Mouse (Mus musculus) hindbrain, embryonic 12.5 days (tissue): Measurements from ENCODE around the gene Ikbke. TPM values are rescaled to one million over a fixed set of nuclear protein-coding genes. Genes with fewer than 3 reads are reported as not detected.

ENCODE experiments used
- ATAC-seq: fragments of 200-750 bp; cut with Nextera tagmentation; 2 replicates; pipeline ENCODE4 v1.8.0; 2017; ENCODE audit warnings: moderate TSS enrichment; ENCODE audit not compliant: low FRiP score
- H3K27ac ChIP-seq: fragments of 300-500 bp; sonication (generic); 2 replicates; pipeline ENCODE4 v1.5.1; 2016; ENCODE audit warnings: mild to moderate bottlenecking
- H3K27me3 ChIP-seq: fragments of 300-500 bp; sonication (generic); 2 replicates; pipeline ENCODE4 v1.6.1; 2016; ENCODE audit warnings: mild to moderate bottlenecking
- H3K36me3 ChIP-seq: fragments of 300-500 bp; sonication (generic); 2 replicates; pipeline ENCODE4 v1.6.1; 2016; ENCODE audit warnings: mild to moderate bottlenecking
- H3K4me1 ChIP-seq: fragments of 300-500 bp; sonication (generic); 2 replicates; pipeline ENCODE4 v1.6.1; 2016
- H3K4me2 ChIP-seq: fragments of 300-500 bp; sonication (generic); replicated peaks from 2 replicates; pipeline ENCODE4 v1.6.1; 2016; ENCODE audit warnings: mild to moderate bottlenecking
- H3K4me3 ChIP-seq: fragments of 300-500 bp; sonication (generic); 2 replicates; pipeline ENCODE4 v1.5.1; 2016; ENCODE audit warnings: mild to moderate bottlenecking
- H3K9ac ChIP-seq: fragments of 300-500 bp; sonication (generic); 2 replicates; pipeline ENCODE4 v1.6.1; 2016; ENCODE audit warnings: mild to moderate bottlenecking, moderate library complexity
- H3K9me3 ChIP-seq: fragments of 300-500 bp; sonication (generic); replicated peaks from 2 replicates; pipeline ENCODE4 v1.6.1; 2016; ENCODE audit warnings: mild to moderate bottlenecking
- WGBS: fragments of 180-500 bp; shearing (Covaris S2); methylation state at CpG from one replicate; pipeline ENCODE4 v1.1.7; 2016; 5-methylcytosine and 5-hydroxymethylcytosine counted together
- polyA plus RNA-seq: library from polyadenylated mRNA; unstranded; fragments of >200 nt; fragmentation: Nextera tagmentation; extraction: Ambion mirVana; gene quantifications from 2 replicates; pipeline ENCODE4 v1.2.1, GENCODE M21; 2016

The Ikbke gene
- polyA plus RNA-seq, 1 experiment from 2014 or later = 2.6 TPM

DNA sequence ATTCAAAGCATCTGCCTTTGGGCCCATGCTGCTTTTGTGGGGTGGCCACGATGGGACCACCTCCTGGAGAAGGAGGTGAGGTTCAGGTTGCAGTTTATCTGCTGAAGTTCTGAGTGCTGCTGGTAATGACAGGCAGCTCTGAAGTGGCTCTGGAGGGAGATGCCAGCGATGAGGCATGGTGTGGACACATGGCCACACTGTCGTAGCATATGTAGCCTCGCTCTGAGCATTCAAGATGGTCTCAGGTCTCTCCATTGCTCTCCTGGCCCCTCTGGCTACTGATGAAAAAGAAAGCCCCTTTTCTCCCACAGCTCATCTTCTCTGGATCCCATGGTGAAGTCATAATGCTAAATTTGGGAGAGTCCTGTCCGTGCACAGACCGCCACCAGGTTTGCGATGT is 17.3 kb upstream of the Ikbke start:
- ATAC-seq = no peak
- no peaks in the 10 kb centered on the region for H3K4me1 ChIP-seq
- H3K9ac ChIP-seq = no peak overlapping the region
- WGBS = 94% methylated on average over 7 of the region's 7 CpGs
- no peaks in the 10 kb centered on the region for H3K27me3 ChIP-seq
- no peak overlapping the region for H3K27ac ChIP-seq
- H3K4me3 ChIP-seq = no peak overlapping the region
- H3K4me2 ChIP-seq = no peak overlapping the region
- no peaks in the 10 kb centered on the region for H3K9me3 ChIP-seq
- H3K36me3 ChIP-seq = peaks cover 47% of the 10 kb centered on the region

DNA sequence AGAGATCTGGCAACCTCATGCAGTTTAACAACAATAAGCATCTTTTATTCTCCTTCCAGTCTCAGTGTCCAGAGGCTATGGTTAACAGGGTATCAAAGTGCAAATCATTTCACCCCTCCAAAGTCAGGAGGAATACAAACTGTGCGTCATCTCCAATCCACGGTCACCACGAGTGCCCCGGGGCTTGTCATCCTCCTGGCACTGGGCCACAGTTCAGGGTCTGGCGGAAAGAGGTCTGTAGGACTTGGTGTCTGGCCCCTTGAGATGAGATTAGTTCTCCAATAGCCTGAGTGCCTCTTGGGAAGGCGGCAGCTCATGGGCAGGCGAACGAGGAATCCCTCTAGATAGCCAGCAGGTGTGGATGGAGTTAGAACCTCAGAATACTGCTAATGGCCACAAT is 15.8 kb upstream of the Ikbke start:
- H3K27me3 ChIP-seq = no peaks in the 10 kb centered on the region
- WGBS = 84% methylated on average over 8 of the region's 8 CpGs
- no peak overlapping the region for H3K4me3 ChIP-seq
- H3K27ac ChIP-seq = no peak overlapping the region
- H3K9ac ChIP-seq = no peak overlapping the region
- ATAC-seq = no peak
- no peak overlapping the region for H3K4me2 ChIP-seq
- no peaks in the 10 kb centered on the region for H3K4me1 ChIP-seq
- peaks cover 48% of the 10 kb centered on the region for H3K36me3 ChIP-seq
- no peaks in the 10 kb centered on the region for H3K9me3 ChIP-seq

DNA sequence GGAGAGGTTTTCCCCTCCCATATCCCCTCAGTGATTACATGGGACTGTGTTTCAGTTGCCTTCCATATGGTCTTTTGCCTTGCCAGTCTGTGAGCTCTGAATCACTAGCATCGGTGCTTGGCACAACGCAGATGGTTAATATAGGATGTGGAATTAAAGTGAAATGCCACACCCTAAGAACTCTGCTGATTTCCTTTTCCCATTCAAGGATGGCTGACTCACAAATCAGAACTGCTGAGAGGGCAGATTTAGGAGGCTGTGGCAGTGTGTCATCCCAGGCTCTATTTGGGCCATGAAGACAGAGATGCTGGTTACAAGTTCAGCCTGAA is 14.5 kb upstream of the Ikbke start:
- Histone ChIP-seq H3K4me2 (no peak overlapping the region), H3K27ac (no peak overlapping the region), H3K4me1 (no peaks in the 10 kb centered on the region), H3K9me3 (no peaks in the 10 kb centered on the region), H3K4me3 (no peak overlapping the region), H3K9ac (no peak overlapping the region), H3K27me3 (no peaks in the 10 kb centered on the region), H3K36me3 (peaks cover 44% of the 10 kb centered on the region)
- no peak for ATAC-seq
- WGBS = 93% methylated on average over 2 of the region's 2 CpGs

DNA sequence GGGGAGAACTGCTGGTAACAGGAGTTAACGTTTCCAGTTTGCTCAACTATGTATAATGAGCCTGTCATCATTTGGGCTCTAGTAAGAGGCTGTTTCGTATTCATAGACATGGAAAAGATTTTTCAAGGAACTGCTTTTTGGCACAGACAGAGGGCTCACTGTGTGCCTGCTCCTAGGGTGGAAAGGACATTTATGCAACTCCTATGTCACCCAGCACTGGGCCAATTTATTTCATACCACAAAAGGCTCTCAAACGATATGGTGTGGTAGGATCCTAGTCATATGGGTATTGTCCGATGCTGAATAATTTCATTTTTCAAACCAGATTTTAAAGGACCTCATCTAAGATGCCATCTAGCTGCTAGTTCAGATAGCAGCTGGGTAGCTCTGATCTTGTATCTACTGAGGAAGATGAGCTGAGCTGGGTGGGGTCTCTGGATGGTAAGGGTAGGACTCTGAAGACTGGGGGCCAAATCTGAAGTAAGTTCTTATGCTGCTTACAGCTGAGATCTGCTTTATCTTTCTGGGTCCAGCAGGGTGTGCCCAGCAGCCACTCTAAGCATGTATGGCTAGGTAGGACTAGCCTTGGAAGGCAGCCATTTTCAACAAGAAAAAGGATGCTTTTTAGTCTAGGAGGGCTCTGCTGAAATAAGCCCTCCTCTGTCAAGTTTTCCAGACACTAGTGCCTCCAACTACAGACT is 14.0 kb upstream of the Ikbke start:
- WGBS = 90% methylated on average over 4 of the region's 4 CpGs
- Histone ChIP-seq H3K4me2 (no peak overlapping the region), H3K27ac (no peak overlapping the region), H3K4me3 (no peak overlapping the region), H3K9ac (no peak overlapping the region), H3K27me3 (no peaks in the 10 kb centered on the region), H3K4me1 (no peaks in the 10 kb centered on the region), H3K36me3 (peaks cover 41% of the 10 kb centered on the region), H3K9me3 (no peaks in the 10 kb centered on the region)
- no peak for ATAC-seq

DNA sequence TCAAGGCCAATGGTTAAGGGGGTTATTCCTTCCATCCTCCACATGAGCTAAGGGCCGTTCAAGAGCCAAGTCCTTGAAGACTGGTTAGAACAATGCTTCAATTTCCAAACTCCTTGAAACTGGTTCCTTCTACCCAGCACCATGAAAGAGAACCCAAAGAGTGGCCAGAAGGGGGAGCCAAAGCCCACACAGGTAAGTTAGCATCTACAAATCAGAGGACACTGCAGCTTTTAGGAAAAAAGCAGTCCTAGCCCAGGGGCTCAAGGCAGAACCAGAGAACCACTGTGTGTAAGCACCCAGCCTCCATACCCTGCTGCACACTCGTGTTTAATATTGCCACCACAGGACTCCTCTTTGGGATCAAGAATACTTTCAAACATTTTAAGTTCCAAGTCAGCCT is 11.2 kb upstream of the Ikbke start:
- no peak overlapping the region for H3K4me3 ChIP-seq
- no peak overlapping the region for H3K9ac ChIP-seq
- peaks cover 19% of the 10 kb centered on the region; the same call in 1 of the 2 replicates for H3K36me3 ChIP-seq
- H3K27ac ChIP-seq = no peak overlapping the region
- H3K4me2 ChIP-seq = no peak overlapping the region
- no peaks in the 10 kb centered on the region for H3K4me1 ChIP-seq
- H3K9me3 ChIP-seq = no peaks in the 10 kb centered on the region
- no peaks in the 10 kb centered on the region for H3K27me3 ChIP-seq
- peak; percentile 66 for ATAC-seq
- WGBS = 43% methylated on average over 2 of the region's 2 CpGs

DNA sequence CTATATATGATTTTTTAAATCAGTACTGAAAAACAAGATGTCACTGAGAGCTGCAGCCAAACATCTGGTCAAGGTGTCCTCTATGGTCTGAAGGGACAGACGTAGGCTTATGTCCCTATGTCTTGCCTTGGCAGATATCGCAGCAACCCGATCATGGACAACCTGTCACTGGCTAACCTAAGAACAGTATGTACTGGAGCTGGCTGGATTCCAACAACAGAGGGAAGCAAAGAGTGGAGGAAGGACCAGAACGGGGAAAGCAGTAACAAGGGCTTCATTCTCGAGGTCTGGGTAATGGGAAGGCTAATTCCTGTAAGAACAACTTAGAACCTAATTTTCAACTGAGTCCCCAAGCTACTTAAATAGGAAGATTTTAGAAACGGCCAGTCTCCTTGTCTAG is 9.5 kb upstream of the Ikbke start:
- Histone ChIP-seq H3K27me3 (no peaks in the 10 kb centered on the region), H3K9ac (no peak overlapping the region), H3K9me3 (no peaks in the 10 kb centered on the region), H3K4me3 (no peak overlapping the region), H3K27ac (no peak overlapping the region), H3K4me1 (no peaks in the 10 kb centered on the region), H3K4me2 (no peak overlapping the region), H3K36me3 (peaks cover 19% of the 10 kb centered on the region; the same call in 1 of the 2 replicates)
- 88% methylated on average over 6 of the region's 6 CpGs for WGBS
- no peak for ATAC-seq

DNA sequence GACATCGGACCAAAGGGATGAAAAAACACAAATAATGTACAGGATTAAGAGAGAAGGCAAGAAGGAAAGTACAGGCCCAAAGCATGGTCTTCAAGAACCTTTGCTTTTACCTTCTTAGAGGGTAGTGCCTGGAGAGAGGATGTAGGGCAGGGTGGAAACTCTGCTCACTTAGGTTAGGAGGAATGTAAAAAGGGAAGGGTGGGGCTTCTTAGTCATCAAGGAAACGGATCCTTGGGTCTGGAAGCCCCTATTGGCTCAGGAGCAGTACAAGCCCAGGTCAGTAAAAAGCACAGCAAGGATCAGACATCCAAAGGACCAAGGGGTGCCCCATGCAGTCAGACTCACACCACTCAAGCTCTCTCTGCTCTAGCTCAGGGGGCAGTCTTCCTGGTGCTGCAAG is 7.9 kb upstream of the Ikbke start:
- Histone ChIP-seq H3K9me3 (no peaks in the 10 kb centered on the region), H3K9ac (no peak overlapping the region), H3K4me1 (no peaks in the 10 kb centered on the region), H3K27ac (no peak overlapping the region), H3K27me3 (no peaks in the 10 kb centered on the region), H3K4me2 (no peak overlapping the region), H3K36me3 (peaks cover 12% of the 10 kb centered on the region; the same call in 1 of the 2 replicates), H3K4me3 (no peak overlapping the region)
- no peak for ATAC-seq
- 83% methylated on average over 2 of the region's 2 CpGs for WGBS

DNA sequence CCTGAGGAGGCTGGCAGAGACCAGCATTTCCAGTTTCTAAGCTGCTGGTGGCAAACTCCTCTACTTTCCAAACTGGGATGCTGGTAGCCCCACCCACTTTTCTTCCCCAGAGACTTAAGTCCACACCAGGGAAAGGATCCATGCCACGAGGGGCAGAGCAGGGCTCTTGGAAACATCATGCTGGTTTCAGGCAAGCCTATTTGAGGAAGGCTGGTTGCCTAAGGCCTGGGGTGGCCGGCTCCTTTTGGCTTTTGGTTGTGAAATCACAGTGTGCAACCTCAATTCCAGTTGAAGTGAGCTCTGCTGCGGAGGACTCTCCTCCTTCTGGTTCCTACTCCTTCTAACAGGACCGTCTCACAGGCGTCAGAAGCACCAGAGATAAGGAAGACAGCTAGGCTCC is 7.4 kb upstream of the Ikbke start:
- Histone ChIP-seq H3K27me3 (no peaks in the 10 kb centered on the region), H3K9ac (no peak overlapping the region), H3K9me3 (no peaks in the 10 kb centered on the region), H3K4me1 (no peaks in the 10 kb centered on the region), H3K36me3 (peaks cover 8% of the 10 kb centered on the region; the same call in 1 of the 2 replicates), H3K4me2 (no peak overlapping the region), H3K4me3 (no peak overlapping the region), H3K27ac (no peak overlapping the region)
- WGBS = 80% methylated on average over 5 of the region's 5 CpGs
- no peak for ATAC-seq

DNA sequence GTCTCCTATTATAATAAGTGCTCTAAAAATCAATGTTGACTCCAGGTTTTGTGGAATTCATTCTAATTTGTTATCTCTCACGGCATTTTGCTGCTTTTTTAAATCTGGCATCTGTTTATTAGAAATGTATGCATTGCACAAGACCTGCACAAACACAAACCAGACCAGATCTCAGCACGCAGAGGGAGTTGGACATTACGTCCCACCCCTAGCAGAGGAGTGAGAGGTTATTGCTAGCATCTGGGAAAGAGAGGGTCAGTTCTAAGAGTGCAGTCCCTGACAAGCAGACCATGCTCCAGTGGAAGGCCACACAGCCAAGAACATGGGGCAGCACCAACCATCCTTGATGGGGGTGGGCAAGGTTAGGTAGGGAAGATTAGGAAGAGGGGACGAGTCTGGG is 5.2 kb upstream of the Ikbke start:
- H3K36me3 ChIP-seq = peaks cover 5% of the 10 kb centered on the region; the same call in 1 of the 2 replicates
- H3K9ac ChIP-seq = no peak overlapping the region
- no peak overlapping the region for H3K27ac ChIP-seq
- no peak for ATAC-seq
- no peaks in the 10 kb centered on the region for H3K4me1 ChIP-seq
- no peak overlapping the region for H3K4me2 ChIP-seq
- WGBS = 93% methylated on average over 4 of the region's 4 CpGs
- no peak overlapping the region for H3K4me3 ChIP-seq
- no peaks in the 10 kb centered on the region for H3K27me3 ChIP-seq
- H3K9me3 ChIP-seq = no peaks in the 10 kb centered on the region

DNA sequence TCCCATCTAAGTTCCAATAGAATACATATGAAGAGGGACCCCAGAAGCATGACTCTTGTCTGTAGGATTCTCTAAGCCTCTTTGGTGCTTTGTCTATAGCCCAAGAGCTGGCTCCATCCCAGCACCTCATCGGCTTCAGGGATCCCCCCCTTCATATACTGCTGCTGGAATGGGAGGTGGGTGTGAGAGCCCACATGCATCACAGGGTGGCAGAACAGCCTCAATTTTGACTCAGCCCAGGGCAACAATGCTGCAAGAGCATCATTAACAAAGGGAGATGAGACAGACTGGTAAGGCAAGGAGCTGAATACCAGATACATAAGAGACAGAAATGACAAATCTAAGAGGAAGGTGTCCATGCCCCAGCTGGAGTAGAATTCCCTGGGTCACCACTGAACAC is 4.8 kb upstream of the Ikbke start:
- Histone ChIP-seq H3K4me1 (no peaks in the 10 kb centered on the region), H3K27ac (no peak overlapping the region), H3K9me3 (no peaks in the 10 kb centered on the region), H3K4me2 (no peak overlapping the region), H3K27me3 (no peaks in the 10 kb centered on the region), H3K4me3 (no peak overlapping the region), H3K36me3 (peaks cover under 1% of the 10 kb centered on the region; the same call in 1 of the 2 replicates), H3K9ac (no peak overlapping the region)
- ATAC-seq = no peak
- 79% methylated on average over 1 of the region's 1 CpGs for WGBS

DNA sequence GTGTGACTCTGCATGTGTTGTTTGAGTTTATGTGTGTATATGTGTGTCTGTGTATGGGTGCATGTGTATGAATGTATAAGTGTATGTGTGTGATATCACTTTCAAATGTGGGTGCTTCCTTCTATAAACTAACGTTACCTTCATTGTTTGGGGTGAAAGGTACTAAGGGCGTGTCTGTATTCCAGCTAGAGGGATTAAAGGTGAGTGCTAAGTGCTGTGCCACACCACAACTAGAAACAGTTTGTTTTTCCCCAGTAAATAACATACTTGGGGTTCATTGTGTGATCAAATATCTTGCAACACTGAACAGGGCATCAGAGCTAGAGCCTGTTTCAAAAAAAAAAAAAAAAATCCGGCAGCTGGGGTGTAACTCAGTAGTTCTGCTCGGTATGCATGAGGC is 2.3 kb upstream of the Ikbke start:
- peak; percentile 13; the same call in 1 of the 2 replicates for ATAC-seq

DNA sequence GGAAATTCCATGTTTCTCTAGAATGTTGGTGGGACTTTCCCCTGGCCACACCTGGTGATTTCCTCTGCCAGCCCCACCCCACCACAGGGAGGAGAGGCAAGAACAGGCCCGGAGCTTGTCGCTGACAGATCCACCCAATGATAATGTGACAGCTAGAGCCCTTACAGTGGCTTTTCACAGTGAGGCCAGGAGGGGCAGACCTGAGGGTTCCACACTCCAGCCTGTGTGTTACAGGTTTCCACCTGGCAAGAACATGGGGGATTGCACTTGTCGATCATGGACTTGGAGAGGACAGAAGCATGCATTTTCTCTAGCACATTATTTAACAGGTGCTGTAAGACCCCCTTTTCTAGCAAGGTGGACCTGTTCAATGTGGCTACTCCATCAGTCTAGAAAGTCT is 874 bp upstream of the Ikbke start:
- H3K36me3 ChIP-seq = no peaks in the 10 kb centered on the region
- no peaks in the 10 kb centered on the region for H3K4me1 ChIP-seq
- no peaks in the 10 kb centered on the region for H3K27me3 ChIP-seq
- H3K9me3 ChIP-seq = no peaks in the 10 kb centered on the region
- WGBS = 61% methylated on average over 3 of the region's 3 CpGs
- ATAC-seq = no peak
- no peak overlapping the region for H3K4me3 ChIP-seq
- no peak overlapping the region for H3K27ac ChIP-seq
- H3K4me2 ChIP-seq = no peak overlapping the region
- H3K9ac ChIP-seq = no peak overlapping the region

More for the DNA sequence above, 2.3 kb upstream of the Ikbke start:
- WGBS = 64% methylated on average over 4 of the region's 4 CpGs
- H3K4me1 ChIP-seq = no peaks in the 10 kb centered on the region
- H3K4me3 ChIP-seq = no peak overlapping the region
- H3K4me2 ChIP-seq = no peak overlapping the region
- no peak overlapping the region for H3K27ac ChIP-seq
- no peak overlapping the region for H3K9ac ChIP-seq
- no peaks in the 10 kb centered on the region for H3K36me3 ChIP-seq
- no peaks in the 10 kb centered on the region for H3K9me3 ChIP-seq
- no peaks in the 10 kb centered on the region for H3K27me3 ChIP-seq
